Mouse (Mus musculus) C2C12 (cell line): ENCODE data around the gene Rpl37.

Source experiments
- CEBPB ChIP-seq: IDR thresholded peaks from one replicate; pipeline ENCODE4 v1.6.1; 2011; ENCODE audit warnings: low read depth, mild to moderate bottlenecking, control low read depth, moderate library complexity
- CTCF ChIP-seq: IDR thresholded peaks from one replicate; pipeline ENCODE4 v1.5.1; 2011; ENCODE audit not compliant: control insufficient read depth, insufficient read depth, insufficient read length
- FOSL1 ChIP-seq: IDR thresholded peaks from one replicate; pipeline ENCODE4 v1.8.0; 2011; ENCODE audit warnings: mild to moderate bottlenecking, low read length; ENCODE audit not compliant: poor library complexity, insufficient read depth, severe bottlenecking
- MAX ChIP-seq: IDR thresholded peaks from one replicate; pipeline ENCODE4 v1.6.1; 2011; ENCODE audit warnings: mild to moderate bottlenecking, control low read depth
- MYOD1 ChIP-seq: IDR thresholded peaks from one replicate; pipeline ENCODE4 v1.6.1; 2011; ENCODE audit warnings: low read depth; ENCODE audit not compliant: control insufficient read depth, insufficient read length
- MYOG ChIP-seq: IDR thresholded peaks from one replicate; pipeline ENCODE4 v1.6.1; 2011; ENCODE audit not compliant: control insufficient read depth, insufficient read length; ENCODE audit errors: extremely low read depth
- USF1 ChIP-seq: IDR thresholded peaks from one replicate; pipeline ENCODE4 v1.6.1; 2011; ENCODE audit warnings: low read depth, mild to moderate bottlenecking, control low read depth, moderate library complexity

DNA sequence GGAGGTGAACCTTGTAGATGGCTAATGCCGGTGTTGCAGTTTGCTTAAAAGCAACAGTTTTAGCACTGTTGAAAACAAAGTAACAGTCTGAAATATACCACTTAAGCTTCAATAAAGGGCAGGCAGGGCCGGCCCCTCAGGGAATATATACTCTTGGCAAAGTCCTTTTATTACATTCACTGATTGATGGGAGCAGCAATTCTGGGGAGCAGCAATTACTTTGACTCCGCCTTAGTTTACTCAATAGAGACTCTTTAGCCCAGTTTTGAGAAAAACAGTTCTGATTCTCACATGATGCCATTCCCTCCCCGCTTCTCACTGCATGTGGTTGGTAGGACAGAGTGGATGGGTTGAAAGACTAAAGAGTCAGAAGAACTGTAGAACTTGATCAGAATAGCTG is 32.7 kb downstream of the Rpl37 start:
- TF ChIP-seq CTCF (no peak), USF1 (no peak), MYOG (no peak), CEBPB (no peak), FOSL1 (no peak), MYOD1 (no peak), MAX (no peak)
